Mouse (Mus musculus): ENCODE measurements around the gene Dlx6. TPM values are rescaled to one million over a fixed set of nuclear protein-coding genes. Genes with fewer than 3 reads are reported as not detected.
A peak's percentile ranks its signal among the peaks of the same experiment; 100 is the strongest.

Gene Dlx6
- polyA plus RNA-seq, 1 experiment = not detected

DNA sequence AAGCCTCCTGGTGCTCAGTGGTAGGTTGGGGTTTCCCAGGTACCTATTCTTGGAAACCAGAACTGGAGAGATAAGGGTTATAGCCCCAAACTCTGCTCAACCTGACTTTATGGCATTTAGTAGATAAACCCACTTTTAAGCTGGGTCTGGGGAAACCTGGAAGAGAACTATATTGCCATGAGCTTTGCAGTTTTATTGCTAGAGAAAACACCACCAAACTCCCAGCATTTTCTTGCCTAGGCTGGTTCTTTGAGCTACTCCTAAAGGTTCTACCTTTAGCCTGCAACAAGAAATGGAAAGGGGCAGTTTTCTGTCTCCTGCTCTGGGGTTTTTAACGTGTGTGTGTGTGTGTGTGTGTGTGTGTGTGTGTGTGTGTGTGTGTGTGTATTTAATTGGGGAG is 4.6 kb upstream of the Dlx6 start:
- no peak overlapping the region for H3ac ChIP-seq (ENCODE audit: control insufficient read depth, insufficient read length)
- no peak for TF ChIP-seq MYOG (IDR thresholded peaks at IDR 0.05; ENCODE audit: control insufficient read depth in 1 of 3, insufficient read depth in 1 of 3, insufficient read length in 2 of 3, low read depth in 2 of 3)
- TF ChIP-seq TCF3 (IDR thresholded peaks at IDR 0.05; ENCODE audit: insufficient read length, low read depth) = no peak
- no peak for TF ChIP-seq CEBPB (IDR thresholded peaks at IDR 0.05; ENCODE audit: insufficient read depth, poor library complexity, severe bottlenecking)
- no peak for TF ChIP-seq REST (IDR thresholded peaks at IDR 0.05; ENCODE audit: insufficient read depth, insufficient read length)
- H3K4me2 ChIP-seq (ENCODE audit: low read depth) = no peak overlapping the region
- no peak overlapping the region for H3K4me3 ChIP-seq
- H3K36me3 ChIP-seq (ENCODE audit: control insufficient read depth, insufficient read depth) = no peaks in the 10 kb centered on the region
- H3K27me3 ChIP-seq (ENCODE audit: control insufficient read depth, insufficient read depth, insufficient read length) = peaks cover 62% of the 10 kb centered on the region
- H3K79me2 ChIP-seq (ENCODE audit: control insufficient read depth, insufficient read depth) = no peaks in the 10 kb centered on the region

DNA sequence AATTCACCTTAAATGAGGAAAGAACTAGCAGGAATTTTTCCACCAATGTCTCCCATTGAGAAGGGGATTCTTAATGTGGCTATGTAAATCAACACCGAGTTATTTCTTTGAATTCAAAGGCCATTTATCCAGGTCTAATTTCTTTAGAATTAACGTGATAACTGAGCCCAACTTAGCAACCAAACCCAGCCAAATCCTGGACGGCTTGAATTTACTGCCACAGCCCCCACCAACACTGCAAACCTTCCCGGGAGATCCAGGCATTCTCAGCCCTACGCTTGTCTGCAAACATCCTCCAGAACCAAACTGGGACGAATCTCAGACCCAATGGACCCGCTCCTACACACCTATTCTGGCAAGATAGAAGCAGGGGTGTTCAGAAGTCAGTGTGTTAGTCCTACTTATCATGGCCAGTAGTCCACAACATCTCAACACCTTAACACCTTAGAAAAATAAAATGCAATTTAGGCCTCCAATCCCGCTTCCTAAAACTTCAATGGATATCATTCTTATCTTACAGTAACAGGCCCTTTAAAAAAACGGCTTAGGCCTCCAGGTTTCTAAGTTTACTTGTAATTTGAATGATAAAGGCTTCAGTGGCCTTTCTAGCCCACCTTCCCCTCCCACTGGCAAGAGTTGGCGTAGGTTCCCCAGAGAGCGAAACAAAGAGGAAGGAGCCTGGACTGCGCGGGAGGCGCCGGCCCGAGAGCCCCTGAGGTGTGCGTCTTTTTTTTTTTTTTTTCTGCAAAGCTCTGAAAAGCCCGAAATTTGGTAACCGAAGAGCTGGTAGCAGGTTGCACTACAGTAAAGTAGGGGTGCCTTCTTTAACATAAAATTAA is 3.8 kb upstream of the Dlx6 start:
- Histone ChIP-seq H3K4me2 (ENCODE audit: low read depth) (no peak overlapping the region), H3K36me3 (ENCODE audit: control insufficient read depth, insufficient read depth) (no peaks in the 10 kb centered on the region), H3K27me3 (ENCODE audit: control insufficient read depth, insufficient read depth, insufficient read length) (peaks cover 62% of the 10 kb centered on the region), H3ac (ENCODE audit: control insufficient read depth, insufficient read length) (no peak overlapping the region), H3K79me2 (ENCODE audit: control insufficient read depth, insufficient read depth) (no peaks in the 10 kb centered on the region), H3K4me3 (no peak overlapping the region)
- no peak for TF ChIP-seq USF1 (IDR thresholded peaks at IDR 0.05; ENCODE audit: low read depth)
- TF ChIP-seq MYOD1 (IDR thresholded peaks at IDR 0.05; ENCODE audit: control insufficient read depth in 1 of 3, insufficient read length in 2 of 3, low read depth in 2 of 3) = no peak
- no peak for TF ChIP-seq MYOG (IDR thresholded peaks at IDR 0.05; ENCODE audit: control insufficient read depth in 1 of 3, insufficient read depth in 1 of 3, insufficient read length in 2 of 3, low read depth in 2 of 3)
- no peak for TF ChIP-seq POLR2A (IDR thresholded peaks at IDR 0.05; ENCODE audit: insufficient read length, low read depth)
- no peak for TF ChIP-seq TCF3 (IDR thresholded peaks at IDR 0.05; ENCODE audit: insufficient read length, low read depth)
- TF ChIP-seq CEBPB (IDR thresholded peaks at IDR 0.05; ENCODE audit: insufficient read depth, poor library complexity, severe bottlenecking) = no peak
- no peak for TF ChIP-seq SRF (IDR thresholded peaks at IDR 0.05; ENCODE audit: control insufficient read depth, insufficient read length, low read depth)
- no peak for TF ChIP-seq TCF12 (IDR thresholded peaks at IDR 0.05; ENCODE audit: insufficient read depth, poor library complexity, severe bottlenecking)
- no peak for TF ChIP-seq POLR2AphosphoS2 (IDR thresholded peaks at IDR 0.05; ENCODE audit: insufficient read length, low read depth)
- TF ChIP-seq MAX (IDR thresholded peaks at IDR 0.05; ENCODE audit: low read depth) = no peak
- no peak for TF ChIP-seq E2F4 (IDR thresholded peaks at IDR 0.05; ENCODE audit: insufficient read depth)
- TF ChIP-seq REST (IDR thresholded peaks at IDR 0.05; ENCODE audit: insufficient read depth, insufficient read length) = no peak

DNA sequence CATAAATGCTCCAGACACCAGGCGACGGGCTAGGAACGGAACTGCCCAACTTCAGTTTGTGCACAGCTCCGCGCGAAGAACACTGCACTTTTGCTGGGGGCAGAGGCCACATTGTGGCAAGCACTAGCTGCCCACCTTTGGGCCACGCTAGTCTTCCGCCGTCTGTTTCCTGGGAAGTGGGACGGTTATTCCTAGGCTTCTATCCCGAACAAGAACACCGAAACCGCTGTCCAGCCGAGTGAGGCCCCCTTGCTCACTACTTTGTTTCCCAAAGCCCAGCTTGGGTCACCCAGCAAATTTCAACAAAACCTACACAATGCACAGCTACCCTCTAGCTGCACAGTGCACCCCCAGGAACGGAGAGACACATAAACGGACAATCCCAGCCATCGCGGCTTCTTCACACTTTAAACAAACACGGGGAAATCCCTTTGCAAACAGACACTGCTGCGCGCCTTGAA is 3.2 kb upstream of the Dlx6 start:
- Histone ChIP-seq H3K4me3 (no peak overlapping the region), H3ac (ENCODE audit: control insufficient read depth, insufficient read length) (no peak overlapping the region), H3K27me3 (ENCODE audit: control insufficient read depth, insufficient read depth, insufficient read length) (peaks cover 57% of the 10 kb centered on the region), H3K79me2 (ENCODE audit: control insufficient read depth, insufficient read depth) (no peaks in the 10 kb centered on the region), H3K4me2 (ENCODE audit: low read depth) (peak overlapping the region; percentile 24), H3K36me3 (ENCODE audit: control insufficient read depth, insufficient read depth) (no peaks in the 10 kb centered on the region)
- TF ChIP-seq E2F4 (IDR thresholded peaks at IDR 0.05; ENCODE audit: insufficient read depth) = no peak
- TF ChIP-seq MYOD1 (IDR thresholded peaks at IDR 0.05; ENCODE audit: control insufficient read depth in 1 of 3, insufficient read length in 2 of 3, low read depth in 2 of 3) = no peak
- no peak for TF ChIP-seq SRF (IDR thresholded peaks at IDR 0.05; ENCODE audit: control insufficient read depth, insufficient read length, low read depth)
- TF ChIP-seq POLR2AphosphoS2 (IDR thresholded peaks at IDR 0.05; ENCODE audit: insufficient read length, low read depth) = no peak
- no peak for TF ChIP-seq USF1 (IDR thresholded peaks at IDR 0.05; ENCODE audit: low read depth)
- TF ChIP-seq REST (IDR thresholded peaks at IDR 0.05; ENCODE audit: insufficient read depth, insufficient read length) = no peak
- no peak for TF ChIP-seq CEBPB (IDR thresholded peaks at IDR 0.05; ENCODE audit: insufficient read depth, poor library complexity, severe bottlenecking)
- no peak for TF ChIP-seq MYOG (IDR thresholded peaks at IDR 0.05; ENCODE audit: control insufficient read depth in 1 of 3, insufficient read depth in 1 of 3, insufficient read length in 2 of 3, low read depth in 2 of 3)
- TF ChIP-seq TCF3 (IDR thresholded peaks at IDR 0.05; ENCODE audit: insufficient read length, low read depth) = no peak
- no peak for TF ChIP-seq MAX (IDR thresholded peaks at IDR 0.05; ENCODE audit: low read depth)
- no peak for TF ChIP-seq TCF12 (IDR thresholded peaks at IDR 0.05; ENCODE audit: insufficient read depth, poor library complexity, severe bottlenecking)
- no peak for TF ChIP-seq POLR2A (IDR thresholded peaks at IDR 0.05; ENCODE audit: insufficient read length, low read depth)

DNA sequence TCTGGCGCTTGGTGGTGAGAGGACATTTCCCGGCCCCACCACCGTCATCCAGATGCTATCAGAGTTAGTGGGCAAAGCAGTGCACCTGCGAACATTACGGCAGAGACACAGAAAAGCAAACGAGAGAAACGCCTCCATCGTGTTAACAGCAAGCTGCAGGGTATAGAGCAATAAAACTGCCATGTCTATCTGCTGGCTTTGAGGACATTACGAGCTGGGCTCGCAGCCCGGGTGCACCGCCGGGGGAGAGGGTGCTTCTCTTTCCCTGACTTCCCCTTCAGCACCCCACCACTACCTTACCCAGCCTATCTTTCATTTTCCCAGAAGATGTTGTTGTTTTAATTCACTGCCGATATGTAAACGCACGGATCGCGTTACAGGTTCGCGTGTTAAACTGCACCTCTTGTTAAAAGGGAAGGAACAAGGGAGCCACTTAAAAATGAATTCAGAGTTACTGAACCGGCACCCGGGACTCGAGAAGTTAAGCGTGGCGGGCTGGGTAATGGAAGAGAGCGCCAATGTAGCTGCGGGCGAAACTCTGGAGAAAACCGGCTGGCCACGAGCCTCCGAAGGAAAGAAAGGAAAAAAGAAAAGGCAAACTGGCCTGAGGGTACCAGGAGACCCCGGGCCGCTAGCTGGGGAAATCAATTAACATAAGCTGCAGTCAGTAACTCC is 2.6 kb upstream of the Dlx6 start:
- Histone ChIP-seq H3K4me3 (no peak overlapping the region), H3K27me3 (ENCODE audit: control insufficient read depth, insufficient read depth, insufficient read length) (peaks cover 51% of the 10 kb centered on the region), H3ac (ENCODE audit: control insufficient read depth, insufficient read length) (no peak overlapping the region), H3K79me2 (ENCODE audit: control insufficient read depth, insufficient read depth) (no peaks in the 10 kb centered on the region), H3K36me3 (ENCODE audit: control insufficient read depth, insufficient read depth) (no peaks in the 10 kb centered on the region), H3K4me2 (ENCODE audit: low read depth) (peak overlapping the region; percentile 24)
- TF ChIP-seq POLR2AphosphoS2 (IDR thresholded peaks at IDR 0.05; ENCODE audit: insufficient read length, low read depth) (no peak), TCF12 (IDR thresholded peaks at IDR 0.05; ENCODE audit: insufficient read depth, poor library complexity, severe bottlenecking) (no peak), TCF3 (IDR thresholded peaks at IDR 0.05; ENCODE audit: insufficient read length, low read depth) (no peak), REST (IDR thresholded peaks at IDR 0.05; ENCODE audit: insufficient read depth, insufficient read length) (no peak), USF1 (IDR thresholded peaks at IDR 0.05; ENCODE audit: low read depth) (no peak), MAX (IDR thresholded peaks at IDR 0.05; ENCODE audit: low read depth) (no peak), MYOG (IDR thresholded peaks at IDR 0.05; ENCODE audit: control insufficient read depth in 1 of 3, insufficient read depth in 1 of 3, insufficient read length in 2 of 3, low read depth in 2 of 3) (no peak), SRF (IDR thresholded peaks at IDR 0.05; ENCODE audit: control insufficient read depth, insufficient read length, low read depth) (no peak), CEBPB (IDR thresholded peaks at IDR 0.05; ENCODE audit: insufficient read depth, poor library complexity, severe bottlenecking) (no peak), E2F4 (IDR thresholded peaks at IDR 0.05; ENCODE audit: insufficient read depth) (no peak), POLR2A (IDR thresholded peaks at IDR 0.05; ENCODE audit: insufficient read length, low read depth) (no peak), MYOD1 (IDR thresholded peaks at IDR 0.05; ENCODE audit: control insufficient read depth in 1 of 3, insufficient read length in 2 of 3, low read depth in 2 of 3) (no peak)

All from myocyte (in vitro differentiated cells).